Mouse (Mus musculus): Measurements from ENCODE around the gene Uvrag. TPM values are rescaled to one million over a fixed set of nuclear protein-coding genes. Genes with fewer than 3 reads are reported as not detected.
A peak's percentile ranks its signal among the peaks of the same experiment; 100 is the strongest.

Uvrag gene
- total and polyA plus RNA-seq, 3 experiments, result 15.0 to 19.5 TPM; not detected in 1

GRCm38 (mm10) chr7:98998722-98999121, 142.2 kb downstream of the Uvrag start:
- Histone ChIP-seq H3K9ac (ENCODE audit: control insufficient read depth, low read depth, low read length, poor library complexity, severe bottlenecking) (no peak overlapping the region), H3K4me3 (ENCODE audit: control insufficient read depth in 1 of 2, insufficient read depth in 1 of 2, low read depth in 2 of 2, low read length in 2 of 2) (no peak overlapping the region), H3K36me3 (ENCODE audit: control insufficient read depth in 1 of 2, insufficient read depth in 2 of 2, low read length in 2 of 2) (peaks cover 1 to 20% of the 10 kb centered on the region in 2 experiments; a peak in 3 of 4 replicates), H3K27ac (ENCODE audit: control insufficient read depth, low read depth, low read length) (no peak overlapping the region), H3K9me3 (replicated peaks; ENCODE audit: insufficient read depth, low read length) (no peaks in the 10 kb centered on the region), H3K27me3 (ENCODE audit: control insufficient read depth in 1 of 2, insufficient read depth in 2 of 2, low read length in 2 of 2) (no peaks in the 10 kb centered on the region), H3K79me2 (ENCODE audit: control insufficient read depth, insufficient read depth, low read length, poor library complexity) (no peaks in the 10 kb centered on the region), H3K4me1 (ENCODE audit: control insufficient read depth in 1 of 2, insufficient read depth in 2 of 2, low read length in 2 of 2) (peaks cover under 1 to 18% of the 10 kb centered on the region in 2 experiments)
- TF ChIP-seq GATA1 (IDR thresholded peaks at IDR 0.05; ENCODE audit: low read depth, low read length) (peak; percentile 61), HCFC1 (IDR thresholded peaks at IDR 0.05; ENCODE audit: low read depth, low read length) (no peak)
- DNase-seq (ENCODE audit: low read depth, low spot score), result no peak

GRCm38 (mm10) chr7:98997760-98998159, 143.2 kb downstream of the Uvrag start:
- Histone ChIP-seq H3K36me3 (ENCODE audit: control insufficient read depth in 1 of 2, insufficient read depth in 2 of 2, low read length in 2 of 2) (peaks cover 1 to 27% of the 10 kb centered on the region in 2 experiments; a peak in 2 of 4 replicates), H3K9me3 (replicated peaks; ENCODE audit: insufficient read depth, low read length) (no peaks in the 10 kb centered on the region), H3K4me3 (ENCODE audit: control insufficient read depth in 1 of 2, insufficient read depth in 1 of 2, low read depth in 2 of 2, low read length in 2 of 2) (no peak overlapping the region), H3K27me3 (ENCODE audit: control insufficient read depth in 1 of 2, insufficient read depth in 2 of 2, low read length in 2 of 2) (no peaks in the 10 kb centered on the region), H3K79me2 (ENCODE audit: control insufficient read depth, insufficient read depth, low read length, poor library complexity) (no peaks in the 10 kb centered on the region), H3K27ac (ENCODE audit: control insufficient read depth, low read depth, low read length) (no peak overlapping the region), H3K4me1 (ENCODE audit: control insufficient read depth in 1 of 2, insufficient read depth in 2 of 2, low read length in 2 of 2) (peaks cover 8 to 25% of the 10 kb centered on the region in 2 experiments), H3K9ac (ENCODE audit: control insufficient read depth, low read depth, low read length, poor library complexity, severe bottlenecking) (no peak overlapping the region)
- DNase-seq (ENCODE audit: low read depth, low spot score), result no peak
- TF ChIP-seq POLR2AphosphoS2 (IDR thresholded peaks at IDR 0.05; ENCODE audit: low read length) (no peak), MAX (IDR thresholded peaks at IDR 0.05; ENCODE audit: low read length) (no peak), NRF1 (IDR thresholded peaks at IDR 0.05; ENCODE audit: insufficient read depth, low read depth, low read length, poor library complexity, severe bottlenecking) (no peak), RCOR1 (IDR thresholded peaks at IDR 0.05; ENCODE audit: low read depth, low read length) (no peak), USF2 (IDR thresholded peaks at IDR 0.05; ENCODE audit: borderline replicate concordance in 1 of 2, insufficient read depth in 1 of 2, low read depth in 1 of 2, low read length in 2 of 2) (no peak), TCF12 (IDR thresholded peaks at IDR 0.05; ENCODE audit: low read depth, low read length) (no peak), ZKSCAN1 (IDR thresholded peaks at IDR 0.05; ENCODE audit: low read depth, low read length) (no peak), JUND (IDR thresholded peaks at IDR 0.05; ENCODE audit: low read depth, low read length) (no peak), RAD21 (IDR thresholded peaks at IDR 0.05; ENCODE audit: low read depth, low read length) (no peak), ZC3H11A (IDR thresholded peaks at IDR 0.05; ENCODE audit: low read depth, low read length) (no peak), MYC (IDR thresholded peaks at IDR 0.05; ENCODE audit: low read depth, low read length) (no peak), UBTF (IDR thresholded peaks at IDR 0.05; ENCODE audit: borderline replicate concordance, insufficient read depth, low read depth, low read length) (no peak)

GRCm38 (mm10) chr7:98996791-98997190, 144.2 kb downstream of the Uvrag start:
- Histone ChIP-seq H3K9ac (ENCODE audit: control insufficient read depth, low read depth, low read length, poor library complexity, severe bottlenecking) (no peak overlapping the region), H3K79me2 (ENCODE audit: control insufficient read depth, insufficient read depth, low read length, poor library complexity) (no peaks in the 10 kb centered on the region), H3K4me1 (ENCODE audit: control insufficient read depth in 1 of 2, insufficient read depth in 2 of 2, low read length in 2 of 2) (peaks cover 16 to 31% of the 10 kb centered on the region in 2 experiments), H3K27me3 (ENCODE audit: control insufficient read depth in 1 of 2, insufficient read depth in 2 of 2, low read length in 2 of 2) (no peaks in the 10 kb centered on the region), H3K4me3 (ENCODE audit: control insufficient read depth in 1 of 2, insufficient read depth in 1 of 2, low read depth in 2 of 2, low read length in 2 of 2) (no peak overlapping the region), H3K27ac (ENCODE audit: control insufficient read depth, low read depth, low read length) (0 out of 2 replicates have a peak overlapping the region, but pooled peaks have one; percentile 46), H3K36me3 (ENCODE audit: control insufficient read depth in 1 of 2, insufficient read depth in 2 of 2, low read length in 2 of 2) (peaks cover 1 to 36% of the 10 kb centered on the region in 2 experiments; a peak in 2 of 4 replicates), H3K9me3 (replicated peaks; ENCODE audit: insufficient read depth, low read length) (no peaks in the 10 kb centered on the region)
- no peak for DNase-seq (ENCODE audit: low read depth, low spot score)
- TF ChIP-seq CTCF (IDR thresholded peaks at IDR 0.05 in 2 of 3, conservative IDR thresholded peaks at IDR 0.05 in 1 of 3; ENCODE audit: control insufficient read depth in 1 of 3, insufficient read depth in 1 of 3, low read depth in 2 of 3, low read length in 3 of 3, poor library complexity in 1 of 3, severe bottlenecking in 1 of 3) (no peak), BHLHE40 (IDR thresholded peaks at IDR 0.05; ENCODE audit: borderline replicate concordance, low read depth, low read length) (no peak), GABPA (IDR thresholded peaks at IDR 0.05; ENCODE audit: low read depth, low read length) (no peak), MAFK (IDR thresholded peaks at IDR 0.05; ENCODE audit: borderline replicate concordance, low read depth, low read length) (no peak), CHD1 (IDR thresholded peaks at IDR 0.05; ENCODE audit: low read depth, low read length) (no peak), MYB (IDR thresholded peaks at IDR 0.05; ENCODE audit: low read depth, low read length) (no peak), POLR2A (IDR thresholded peaks at IDR 0.05; ENCODE audit: control insufficient read depth in 1 of 2, insufficient read depth in 1 of 2, low read depth in 1 of 2, low read length in 2 of 2, poor library complexity in 1 of 2) (no peak), TCF12 (IDR thresholded peaks at IDR 0.05; ENCODE audit: low read depth, low read length) (no peak), ZNF384 (IDR thresholded peaks at IDR 0.05; ENCODE audit: low read depth, low read length) (no peak), USF1 (IDR thresholded peaks at IDR 0.05; ENCODE audit: low read depth, low read length) (no peak), ETS1 (IDR thresholded peaks at IDR 0.05; ENCODE audit: low read depth, low read length) (no peak), RAD21 (IDR thresholded peaks at IDR 0.05; ENCODE audit: low read depth, low read length) (no peak), POLR2AphosphoS5 (IDR thresholded peaks at IDR 0.05; ENCODE audit: borderline replicate concordance, low read depth, low read length) (no peak)
